Mouse (Mus musculus): ENCODE data around the gene Olfr1008.
A peak's percentile ranks its signal among the peaks of the same experiment; 100 is the strongest.
"Not testable (repeated sequence)": the region's sequence is repeated elsewhere in the genome, so short reads cannot be mapped to it uniquely, and the experiment has no call there.

Olfr1008 gene

DNA sequence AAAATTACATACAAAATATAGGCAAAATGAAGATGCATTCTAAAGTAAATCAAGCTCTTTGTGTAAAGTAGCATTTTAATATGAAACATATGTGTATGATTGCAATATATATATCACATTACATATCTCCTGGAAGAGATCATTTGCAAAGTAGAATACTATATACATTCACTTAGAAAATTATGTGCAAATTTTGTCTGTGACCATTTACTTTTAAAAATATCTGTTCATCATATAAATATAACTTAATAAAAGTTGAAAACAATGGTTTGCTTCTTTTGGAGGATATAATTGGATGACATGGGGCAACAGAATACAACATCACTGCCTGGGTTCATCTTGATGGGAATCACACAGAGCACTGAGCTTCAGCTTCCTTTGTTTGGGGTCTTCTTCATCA lies at the start of gene Olfr1008:
Gene Olfr1008 (plus strand): TSS at position 301 of the 400 bp plus-strand sequence.
- no peak for DNase-seq (ENCODE audit: extremely low spot score)

GRCm38 (mm10) chr2:85650604-85651003 lies 38.6 kb upstream of the Olfr1008 start, which contains the start of gene Olfr1002:
Olfr1002 (minus strand) TSS chr2:85650704.
- no peak for DNase-seq (ENCODE audit: extremely low spot score)

GRCm38 (mm10) chr2:85664355-85664754 lies 24.9 kb upstream of the Olfr1008 start, which contains the start of gene Olfr154:
Olfr154 (minus strand) TSS chr2:85664455.
- DNase-seq (ENCODE audit: extremely low spot score), result not testable (repeated sequence)

DNA sequence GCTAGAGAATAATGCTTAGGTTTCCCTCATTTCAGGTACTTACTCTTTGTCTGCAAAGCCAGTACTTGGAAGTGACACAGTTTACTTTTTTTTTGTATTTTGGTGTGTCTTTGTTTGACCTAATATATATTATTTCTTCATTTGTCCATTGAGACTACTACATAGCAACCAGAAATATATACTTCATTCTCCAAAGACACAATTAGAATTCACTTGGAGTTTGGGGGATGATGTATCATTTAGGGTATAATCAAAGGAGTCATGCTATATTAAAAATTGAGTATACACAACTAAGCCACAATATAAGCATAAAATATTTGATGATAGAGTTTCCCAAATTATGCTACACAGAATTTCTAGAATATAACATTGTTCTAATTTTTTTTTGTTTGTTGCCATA lies 10.6 kb upstream of the Olfr1008 start, which contains the start of gene Olfr1006:
Gene Olfr1006 (minus strand): TSS at position 101 of the 400 bp plus-strand sequence.
- no peak for DNase-seq (ENCODE audit: extremely low spot score)

GRCm38 (mm10) chr2:85710680-85711079 lies 21.4 kb downstream of the Olfr1008 start:
- DNase-seq (ENCODE audit: extremely low spot score), result not testable (repeated sequence)

- no peak for DNase-seq (ENCODE audit: extremely low spot score)
Observed at GRCm38 (mm10) chr2:85711159-85711558, 21.9 kb downstream of the Olfr1008 start.

DNA sequence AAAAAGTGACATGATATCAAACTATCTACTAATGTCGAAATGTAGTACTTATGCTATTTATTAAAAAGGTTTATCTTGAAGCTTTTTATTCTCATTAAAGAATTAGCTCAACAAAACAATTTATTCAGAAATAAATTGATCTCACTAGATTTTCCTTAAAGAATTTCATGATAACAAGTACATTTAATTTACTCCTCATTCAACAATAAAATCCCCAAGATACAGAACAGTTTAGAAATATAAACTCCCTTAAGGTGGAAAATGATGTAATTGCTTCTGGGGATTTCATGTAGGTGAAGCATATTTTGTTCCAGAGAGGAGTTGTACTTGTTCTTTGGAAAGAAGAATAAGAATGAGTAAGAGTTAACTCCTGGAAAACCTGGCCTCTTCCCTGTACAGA lies 25.9 kb downstream of the Olfr1008 start, which contains the start of gene Olfr1009:
Gene Olfr1009 (plus strand): TSS at position 301 of the 400 bp plus-strand sequence.
- DNase-seq (ENCODE audit: extremely low spot score), result no peak

GRCm38 (mm10) chr2:85725793-85726192 lies 36.6 kb downstream of the Olfr1008 start:
- DNase-seq (ENCODE audit: extremely low spot score), result peak; percentile 28
